Mouse (Mus musculus) kidney, embryonic 14.5 days (tissue): ENCODE measurements around the gene Lipc. TPM values are rescaled to one million over a fixed set of nuclear protein-coding genes. Genes with fewer than 3 reads are reported as not detected.

ENCODE experiments used
- ATAC-seq: fragments of 200-750 bp; cut with Nextera tagmentation; 2 replicates; pipeline ENCODE4 v1.8.0; 2017; ENCODE audit warnings: moderate number of reproducible peaks, mild to moderate bottlenecking, moderate TSS enrichment, moderate library complexity; ENCODE audit not compliant: low FRiP score, low TSS enrichment
- H3K27ac ChIP-seq: fragments of 300-500 bp; sonication (generic); 2 replicates; pipeline ENCODE4 v1.5.1; 2014; ENCODE audit warnings: low read depth, mild to moderate bottlenecking, low read length, moderate library complexity, mixed read lengths
- H3K27me3 ChIP-seq: fragments of 300-500 bp; sonication (generic); 2 replicates; pipeline ENCODE4 v1.6.1; 2014; ENCODE audit warnings: mild to moderate bottlenecking, low read length; ENCODE audit not compliant: control insufficient read depth, insufficient read depth
- H3K36me3 ChIP-seq: fragments of 300-500 bp; sonication (generic); 2 replicates; pipeline ENCODE4 v1.6.1; 2014; ENCODE audit warnings: low read length, mixed read lengths; ENCODE audit not compliant: control insufficient read depth, insufficient read depth
- H3K4me1 ChIP-seq: fragments of 300-500 bp; sonication (generic); 2 replicates; pipeline ENCODE4 v1.6.1; 2014; ENCODE audit warnings: low read length, mixed read lengths; ENCODE audit not compliant: control insufficient read depth, insufficient read depth
- H3K4me2 ChIP-seq: fragments of 300-500 bp; sonication (generic); replicated peaks from 2 replicates; pipeline ENCODE4 v1.6.1; 2014; ENCODE audit warnings: low read depth, mild to moderate bottlenecking, low read length
- H3K4me3 ChIP-seq: fragments of 300-500 bp; sonication (generic); 2 replicates; pipeline ENCODE4 v1.5.1; 2014; ENCODE audit warnings: mild to moderate bottlenecking, low read length
- H3K9ac ChIP-seq: fragments of 300-500 bp; sonication (generic); 2 replicates; pipeline ENCODE4 v1.6.1; 2014; ENCODE audit warnings: low read depth, mild to moderate bottlenecking, low read length, moderate library complexity
- H3K9me3 ChIP-seq: fragments of 300-500 bp; sonication (generic); 2 replicates; pipeline ENCODE4 v1.6.1; 2016; ENCODE audit warnings: low read length; ENCODE audit not compliant: control insufficient read depth
- WGBS: fragments of 180-500 bp; shearing (Covaris S2); extraction: QIAGEN DNeasy Blood & Tissue Kit; methylation state at CpG from one replicate; pipeline ENCODE4 v1.1.7; 2014; 5-methylcytosine and 5-hydroxymethylcytosine counted together
- polyA plus RNA-seq: library from polyadenylated mRNA; unstranded; fragments of >200 nt; fragmentation: Nextera tagmentation; extraction: Ambion mirVana; gene quantifications from 2 replicates; pipeline ENCODE4 v1.2.1, GENCODE M21; 2014

Gene Lipc
- polyA plus RNA-seq, 1 experiment from 2014 or later, result 0.47 TPM

DNA sequence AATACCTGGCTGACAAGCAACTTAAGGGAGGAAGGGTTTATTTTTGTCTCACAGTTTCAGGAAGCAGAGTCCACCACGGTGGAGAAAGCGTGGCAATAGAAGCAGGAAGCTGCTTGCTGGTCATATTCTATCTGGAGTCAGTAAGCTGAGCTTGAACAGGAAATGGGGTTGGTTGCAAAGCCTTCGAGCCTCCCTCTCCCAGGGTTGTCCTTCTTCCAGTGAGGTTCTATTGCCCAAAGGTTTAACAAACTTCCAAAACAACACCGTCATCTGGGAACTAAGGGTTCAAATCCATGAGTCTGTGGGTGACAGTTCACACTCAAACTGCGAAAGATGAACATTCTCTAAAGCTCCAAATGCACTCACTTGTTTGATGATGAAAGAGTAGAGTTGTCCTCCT, 27.1 kb upstream of the Lipc start:
- Histone ChIP-seq H3K4me3 (no peak overlapping the region), H3K4me2 (no peak overlapping the region), H3K9ac (no peak overlapping the region), H3K9me3 (peaks cover 3% of the 10 kb centered on the region; the same call in 1 of the 2 replicates), H3K27me3 (no peaks in the 10 kb centered on the region), H3K27ac (no peak overlapping the region), H3K36me3 (no peaks in the 10 kb centered on the region), H3K4me1 (no peaks in the 10 kb centered on the region)
- ATAC-seq, result no peak
- WGBS, result 90% methylated on average over 5 of the region's 5 CpGs

DNA sequence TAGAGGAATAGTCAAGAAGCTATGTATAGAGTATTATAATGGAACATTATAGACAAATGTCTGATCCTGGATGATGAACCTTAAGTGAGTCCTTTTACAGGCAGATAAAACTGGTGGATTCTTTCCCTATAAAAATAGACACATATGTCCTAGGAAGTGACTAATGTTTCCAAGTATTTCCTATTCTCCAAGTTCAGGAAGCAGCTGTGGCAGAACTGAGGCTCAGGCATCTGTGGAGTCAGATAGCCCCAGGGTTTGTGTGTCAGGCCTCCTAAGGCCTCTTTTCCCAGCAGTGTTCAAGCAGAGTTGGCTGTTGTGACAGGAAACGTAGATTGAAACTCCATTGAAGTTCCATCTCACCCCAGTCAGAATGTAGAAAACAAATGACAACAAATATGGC, 25.4 kb upstream of the Lipc start:
- ATAC-seq, result no peak
- 79% methylated on average over 1 of the region's 1 CpGs for WGBS
- Histone ChIP-seq H3K9me3 (peaks cover 3% of the 10 kb centered on the region; the same call in 1 of the 2 replicates), H3K4me1 (no peaks in the 10 kb centered on the region), H3K27me3 (no peaks in the 10 kb centered on the region), H3K36me3 (no peaks in the 10 kb centered on the region), H3K27ac (no peak overlapping the region), H3K4me2 (no peak overlapping the region), H3K9ac (no peak overlapping the region), H3K4me3 (no peak overlapping the region)

DNA sequence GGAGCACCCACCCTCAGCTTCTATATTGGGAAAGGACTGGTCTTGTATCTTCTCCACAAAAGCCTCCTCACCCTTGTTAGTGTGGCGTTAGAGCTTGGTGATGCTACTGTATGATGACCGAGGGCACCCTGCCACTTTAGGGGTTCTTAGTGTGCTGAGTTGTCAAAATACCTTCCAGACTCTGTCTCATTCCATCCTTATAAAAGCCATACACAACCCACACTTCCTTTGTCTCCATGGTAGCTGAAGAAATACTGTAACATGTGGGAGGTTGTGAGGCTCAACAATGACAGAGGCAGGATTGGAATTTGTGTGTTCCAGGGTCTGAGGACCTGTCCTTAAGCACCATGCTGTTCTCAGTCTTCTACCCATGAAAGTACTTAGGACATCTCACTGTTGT, 23.9 kb upstream of the Lipc start:
- H3K27ac ChIP-seq, result no peak overlapping the region
- no peaks in the 10 kb centered on the region for H3K27me3 ChIP-seq
- WGBS, result 91% methylated on average over 2 of the region's 2 CpGs

DNA sequence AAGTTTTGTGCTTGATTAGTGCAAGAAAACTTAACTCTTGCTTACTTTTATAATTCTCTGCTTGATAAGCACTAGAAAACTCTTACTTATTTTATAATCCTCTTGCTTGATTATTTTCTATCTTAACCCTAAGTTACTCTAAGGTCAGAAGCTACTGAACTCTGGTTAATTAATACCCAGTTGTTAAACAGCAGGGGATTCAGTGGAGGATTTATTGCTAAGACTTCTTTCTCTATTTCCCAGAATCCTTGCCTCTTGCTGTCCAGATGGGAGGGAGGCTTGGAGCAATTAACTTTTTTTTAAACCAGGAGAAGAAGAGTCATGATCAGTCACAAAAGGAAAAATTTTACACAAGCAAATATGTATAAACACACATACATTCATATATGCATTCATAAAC, 21.3 kb upstream of the Lipc start:
- H3K36me3 ChIP-seq, result no peaks in the 10 kb centered on the region
- no peak overlapping the region for H3K4me3 ChIP-seq
- H3K4me2 ChIP-seq, result no peak overlapping the region
- H3K4me1 ChIP-seq, result no peaks in the 10 kb centered on the region
- H3K27ac ChIP-seq, result no peak overlapping the region
- no peak overlapping the region for H3K9ac ChIP-seq
- H3K27me3 ChIP-seq, result no peaks in the 10 kb centered on the region
- H3K9me3 ChIP-seq, result no peaks in the 10 kb centered on the region
- ATAC-seq, result no peak

More for the DNA sequence above, 23.9 kb upstream of the Lipc start:
- ATAC-seq, result no peak
- peaks cover 3% of the 10 kb centered on the region; the same call in 1 of the 2 replicates for H3K9me3 ChIP-seq
- no peak overlapping the region for H3K4me3 ChIP-seq
- H3K9ac ChIP-seq, result no peak overlapping the region
- H3K4me1 ChIP-seq, result no peaks in the 10 kb centered on the region
- no peaks in the 10 kb centered on the region for H3K36me3 ChIP-seq
- H3K4me2 ChIP-seq, result no peak overlapping the region

DNA sequence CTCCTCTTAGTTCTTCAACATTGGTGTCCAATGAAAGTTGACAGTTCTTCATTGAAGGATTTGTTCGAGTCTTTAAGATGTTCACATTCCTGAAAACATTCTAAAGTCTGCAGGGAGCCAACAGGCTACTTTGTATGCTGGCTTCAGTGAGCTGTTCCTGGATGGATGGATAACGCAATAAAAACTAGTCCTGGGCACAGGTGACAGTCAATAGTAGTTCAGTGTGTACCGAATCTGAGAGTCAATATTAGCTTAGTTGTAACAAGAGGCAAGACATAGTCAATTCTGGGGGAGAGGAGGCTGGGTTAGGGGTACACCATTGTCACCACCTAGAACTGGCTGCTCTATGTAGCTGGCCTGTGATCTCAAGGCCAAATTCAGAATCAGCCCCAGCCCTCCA, 17.2 kb upstream of the Lipc start:
- WGBS, result 87% methylated on average over 3 of the region's 3 CpGs
- ATAC-seq, result no peak

DNA sequence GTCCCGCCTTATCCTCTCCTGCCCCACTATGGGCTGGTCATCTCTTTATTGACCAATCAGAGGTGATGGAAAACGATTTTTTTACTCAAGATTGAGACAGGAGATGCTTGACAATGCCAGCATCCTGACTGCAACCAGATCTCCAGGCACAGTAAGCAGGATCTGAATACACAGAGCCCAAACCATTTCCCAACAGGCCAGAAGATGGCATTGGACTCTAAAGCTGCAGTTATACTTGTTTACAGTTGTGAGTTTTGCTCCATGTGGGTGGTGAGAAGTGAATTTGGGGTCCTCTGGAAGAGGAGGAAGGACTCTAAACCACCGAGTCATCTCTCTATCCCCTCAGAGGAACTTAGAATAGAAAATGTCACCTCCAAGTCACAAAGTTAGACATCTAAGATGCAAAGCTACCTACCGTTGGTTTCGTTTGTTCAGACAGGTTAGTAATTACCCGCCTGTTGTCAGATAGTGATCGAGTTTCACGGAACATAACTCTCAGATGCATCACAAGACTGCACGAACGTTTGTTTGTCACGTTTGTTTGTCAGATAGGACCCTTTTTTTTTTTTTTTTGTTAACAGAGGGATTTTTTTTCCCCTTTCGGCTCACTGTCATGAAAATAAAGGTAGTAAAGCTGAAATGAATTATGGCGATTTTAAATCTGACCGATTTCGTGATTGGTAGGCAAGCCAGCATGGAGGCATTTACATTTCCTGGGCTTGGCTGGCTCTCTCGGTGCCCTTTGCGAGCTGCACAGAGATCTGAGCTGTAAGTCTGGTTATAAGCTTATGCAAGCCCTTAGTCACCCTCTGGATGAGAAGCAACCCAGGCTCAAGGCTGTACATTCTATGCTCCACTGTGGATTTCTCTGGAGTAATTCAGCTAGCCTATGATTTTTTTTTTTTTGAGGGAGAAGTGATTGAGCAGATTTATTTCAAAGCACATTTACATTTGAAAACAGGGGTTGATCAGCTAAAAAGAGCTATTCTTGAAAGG, 14.3 kb upstream of the Lipc start:
- 66% methylated on average over 17 of the region's 17 CpGs for WGBS
- Histone ChIP-seq H3K9me3 (no peaks in the 10 kb centered on the region), H3K4me2 (no peak overlapping the region), H3K27ac (no peak overlapping the region), H3K4me3 (no peak overlapping the region), H3K9ac (no peak overlapping the region), H3K36me3 (no peaks in the 10 kb centered on the region), H3K4me1 (no peaks in the 10 kb centered on the region), H3K27me3 (no peaks in the 10 kb centered on the region)
- no peak for ATAC-seq

More for the DNA sequence above, 17.2 kb upstream of the Lipc start:
- Histone ChIP-seq H3K4me2 (no peak overlapping the region), H3K27me3 (no peaks in the 10 kb centered on the region), H3K4me3 (no peak overlapping the region), H3K9ac (no peak overlapping the region), H3K27ac (no peak overlapping the region), H3K9me3 (no peaks in the 10 kb centered on the region), H3K4me1 (no peaks in the 10 kb centered on the region), H3K36me3 (no peaks in the 10 kb centered on the region)

- Histone ChIP-seq H3K27me3 (no peaks in the 10 kb centered on the region), H3K4me3 (no peak overlapping the region), H3K27ac (no peak overlapping the region), H3K4me2 (no peak overlapping the region), H3K9me3 (no peaks in the 10 kb centered on the region), H3K9ac (no peak overlapping the region), H3K4me1 (no peaks in the 10 kb centered on the region), H3K36me3 (no peaks in the 10 kb centered on the region)
- WGBS, result 85% methylated on average over 2 of the region's 2 CpGs
- ATAC-seq, result no peak
Observed at GRCm38 (mm10) chr9:70965422-70965821, 13.4 kb upstream of the Lipc start.

- no peak overlapping the region for H3K9ac ChIP-seq
- H3K27ac ChIP-seq, result no peak overlapping the region
- no peaks in the 10 kb centered on the region for H3K4me1 ChIP-seq
- no peak overlapping the region for H3K4me2 ChIP-seq
- H3K4me3 ChIP-seq, result no peak overlapping the region
- no peak for ATAC-seq
- no peaks in the 10 kb centered on the region for H3K9me3 ChIP-seq
- no peaks in the 10 kb centered on the region for H3K36me3 ChIP-seq
- 92% methylated on average over 4 of the region's 4 CpGs for WGBS
- no peaks in the 10 kb centered on the region for H3K27me3 ChIP-seq
Observed at GRCm38 (mm10) chr9:70965011-70965410, 13.0 kb upstream of the Lipc start.

- Histone ChIP-seq H3K9ac (no peak overlapping the region), H3K4me3 (no peak overlapping the region), H3K27ac (no peak overlapping the region), H3K4me1 (no peaks in the 10 kb centered on the region), H3K27me3 (no peaks in the 10 kb centered on the region), H3K9me3 (no peaks in the 10 kb centered on the region), H3K4me2 (no peak overlapping the region), H3K36me3 (no peaks in the 10 kb centered on the region)
- no peak for ATAC-seq
- 73% methylated on average over 7 of the region's 7 CpGs for WGBS
Observed at GRCm38 (mm10) chr9:70963461-70963891, 11.4 kb upstream of the Lipc start.
